Mouse (Mus musculus) CH12.LX (cell line): ENCODE data around the gene Pgm5. TPM values are rescaled to one million over a fixed set of nuclear protein-coding genes. Genes with fewer than 3 reads are reported as not detected.

ENCODE experiments used
- DNase-seq: peaks from one replicate; pipeline ENCODE4 v3.0.0-alpha.2; 2013; ENCODE audit errors: extremely low read depth
- H3K27ac ChIP-seq: 2 replicates; pipeline ENCODE4 v1.5.1; 2012; ENCODE audit warnings: low read depth, mild to moderate bottlenecking, control low read depth, moderate library complexity; ENCODE audit not compliant: insufficient read depth
- H3K27me3 ChIP-seq: replicated peaks from 2 replicates; pipeline ENCODE3; 2012; ENCODE audit warnings: inconsistent platforms
- H3K36me3 ChIP-seq, 2 experiments: replicated peaks in 1 of 2; 2 replicates each; pipeline versions ENCODE3 to v1.6.1; 2012; ENCODE audit warnings: inconsistent platforms in 1 of 2, low read length in 1 of 2, mild to moderate bottlenecking in 1 of 2, mixed read lengths in 1 of 2, moderate library complexity in 1 of 2; ENCODE audit not compliant: control insufficient read depth in 1 of 2, insufficient read depth in 1 of 2
- H3K4me1 ChIP-seq, 2 experiments: 2 replicates each; pipeline ENCODE4 v1.6.1; 2012; ENCODE audit warnings: inconsistent platforms in 1 of 2, moderate library complexity in 1 of 2; ENCODE audit not compliant: insufficient read depth in 2 of 2, control insufficient read depth in 1 of 2
- H3K4me2 ChIP-seq: 2 replicates; pipeline ENCODE4 v1.6.1; 2012; ENCODE audit warnings: low read depth, mild to moderate bottlenecking, control low read depth; ENCODE audit not compliant: poor library complexity, insufficient read depth, severe bottlenecking
- H3K4me3 ChIP-seq, 3 experiments: fragments of 150-350 bp in 1 of 3; sonication (generic) in 1 of 3; replicated peaks in 1 of 3; 2 replicates each; pipeline versions ENCODE3 to v1.5.1; 2011 to 2012; ENCODE audit warnings: low read depth in 2 of 3, low read length in 2 of 3, mild to moderate bottlenecking in 2 of 3, moderate library complexity in 2 of 3, control low read depth in 1 of 3, improper control_type of control experiment in 1 of 3, inconsistent platforms in 1 of 3, mixed read lengths in 1 of 3; ENCODE audit not compliant: poor library complexity in 1 of 3
- H3K79me2 ChIP-seq: replicated peaks from 2 replicates; pipeline ENCODE4 v1.6.1; 2012; ENCODE audit warnings: mild to moderate bottlenecking, moderate library complexity; ENCODE audit not compliant: control insufficient read depth, poor library complexity, insufficient read depth, severe bottlenecking; ENCODE audit errors: extremely low read depth
- H3K9ac ChIP-seq: 2 replicates; pipeline ENCODE4 v1.6.1; 2012; ENCODE audit warnings: low read depth, mild to moderate bottlenecking, control low read depth, moderate library complexity; ENCODE audit not compliant: insufficient read depth
- H3K9me3 ChIP-seq: replicated peaks from 2 replicates; pipeline ENCODE3; 2012; ENCODE audit warnings: low read length, inconsistent platforms, mixed read lengths
- BHLHE40 ChIP-seq: IDR thresholded peaks from 2 replicates; pipeline ENCODE4 v1.6.1; 2011; ENCODE audit warnings: mild to moderate bottlenecking, low read depth, low read length, improper control_type of control experiment
- CHD1 ChIP-seq: IDR thresholded peaks from 2 replicates; pipeline ENCODE4 v1.6.1; 2012; ENCODE audit warnings: low read depth, low read length, improper control_type of control experiment, inconsistent platforms
- CHD2 ChIP-seq: IDR thresholded peaks from 2 replicates; pipeline ENCODE4 v1.6.1; 2011; ENCODE audit warnings: low read length, improper control_type of control experiment
- CTCF ChIP-seq, 2 experiments: IDR thresholded peaks in 1 of 2; conservative IDR thresholded peaks in 1 of 2; 2 replicates each; pipeline ENCODE4 v1.5.1; 2011 to 2012; ENCODE audit warnings: low read depth in 2 of 2, low read length in 2 of 2, improper control_type of control experiment in 1 of 2, inconsistent platforms in 1 of 2, mild to moderate bottlenecking in 1 of 2, moderate library complexity in 1 of 2
- E2F4 ChIP-seq: IDR thresholded peaks from 2 replicates; pipeline ENCODE4 v1.6.1; 2011; ENCODE audit warnings: low read depth, low read length, improper control_type of control experiment; ENCODE audit not compliant: insufficient replicate concordance
- ELF1 ChIP-seq: IDR thresholded peaks from 2 replicates; pipeline ENCODE4 v1.6.1; 2014; ENCODE audit warnings: low read depth, mild to moderate bottlenecking, inconsistent platforms, low read length, improper control_type of control experiment
- GABPA ChIP-seq: IDR thresholded peaks from 2 replicates; pipeline ENCODE4 v1.6.1; 2012; ENCODE audit warnings: low read depth, low read length, improper control_type of control experiment, inconsistent platforms; ENCODE audit not compliant: insufficient replicate concordance
- HCFC1 ChIP-seq: IDR thresholded peaks from 2 replicates; pipeline ENCODE4 v1.6.1; 2012; ENCODE audit warnings: low read depth, mild to moderate bottlenecking, inconsistent platforms, low read length, improper control_type of control experiment
- JUN ChIP-seq: IDR thresholded peaks from 2 replicates; pipeline ENCODE4 v1.6.1; 2011; ENCODE audit warnings: low read depth, mild to moderate bottlenecking, low read length, improper control_type of control experiment, moderate library complexity; ENCODE audit not compliant: insufficient read depth
- JUND ChIP-seq: conservative IDR thresholded peaks from 2 replicates; pipeline ENCODE4 v1.6.1; 2011; ENCODE audit warnings: low read depth, low read length, improper control_type of control experiment
- KAT2A ChIP-seq: IDR thresholded peaks from 2 replicates; pipeline ENCODE4 v1.6.1; 2012; ENCODE audit warnings: low read length, improper control_type of control experiment, inconsistent platforms; ENCODE audit not compliant: insufficient replicate concordance
- MAFK ChIP-seq: IDR thresholded peaks from 2 replicates; pipeline ENCODE4 v1.6.1; 2011; ENCODE audit warnings: low read length, improper control_type of control experiment; ENCODE audit not compliant: insufficient replicate concordance
- MAX ChIP-seq: IDR thresholded peaks from 2 replicates; pipeline ENCODE4 v1.6.1; 2011; ENCODE audit warnings: low read length, improper control_type of control experiment
- MAZ ChIP-seq: IDR thresholded peaks from 2 replicates; pipeline ENCODE4 v1.6.1; 2012; ENCODE audit warnings: low read depth, mild to moderate bottlenecking, inconsistent platforms, low read length, improper control_type of control experiment, moderate library complexity
- MXI1 ChIP-seq: IDR thresholded peaks from 2 replicates; pipeline ENCODE4 v1.6.1; 2011; ENCODE audit warnings: mild to moderate bottlenecking, low read depth, low read length, improper control_type of control experiment
- MYC ChIP-seq: IDR thresholded peaks from 2 replicates; pipeline ENCODE4 v1.6.1; 2011; ENCODE audit warnings: low read depth, mild to moderate bottlenecking, improper control_type of control experiment, low read length
- NRF1 ChIP-seq: IDR thresholded peaks from 2 replicates; pipeline ENCODE4 v1.6.1; 2014; ENCODE audit warnings: low read depth, mild to moderate bottlenecking, inconsistent platforms, low read length, improper control_type of control experiment, moderate library complexity
- PAX5 ChIP-seq: IDR thresholded peaks from 2 replicates; pipeline ENCODE4 v1.6.1; 2012; ENCODE audit warnings: low read length, inconsistent platforms, mixed read lengths
- POLR2A ChIP-seq: IDR thresholded peaks from 2 replicates; pipeline ENCODE4 v1.6.1; 2011; ENCODE audit warnings: low read depth, mild to moderate bottlenecking, improper control_type of control experiment, low read length
- POLR2AphosphoS2 ChIP-seq: IDR thresholded peaks from 2 replicates; pipeline ENCODE4 v1.6.1; 2011; ENCODE audit warnings: low read depth, low read length, improper control_type of control experiment
- SIN3A ChIP-seq: IDR thresholded peaks from 2 replicates; pipeline ENCODE4 v1.6.1; 2012; ENCODE audit warnings: low read length, improper control_type of control experiment, inconsistent platforms
- SMC3 ChIP-seq: IDR thresholded peaks from 2 replicates; pipeline ENCODE4 v1.6.1; 2011; ENCODE audit warnings: low read depth, low read length, improper control_type of control experiment
- TCF12 ChIP-seq: IDR thresholded peaks from 2 replicates; pipeline ENCODE4 v1.6.1; 2014; ENCODE audit warnings: low read depth, mild to moderate bottlenecking, inconsistent platforms, low read length, improper control_type of control experiment
- USF1 ChIP-seq: IDR thresholded peaks from 2 replicates; pipeline ENCODE4 v1.6.1; 2014; ENCODE audit warnings: low read depth, mild to moderate bottlenecking, inconsistent platforms, low read length, improper control_type of control experiment
- USF2 ChIP-seq: conservative IDR thresholded peaks from 2 replicates; pipeline ENCODE4 v1.6.1; 2011; ENCODE audit warnings: low read depth, low read length, improper control_type of control experiment
- ZC3H11A ChIP-seq: IDR thresholded peaks from 2 replicates; pipeline ENCODE4 v1.6.1; 2012; ENCODE audit warnings: low read depth, mild to moderate bottlenecking, inconsistent platforms, low read length, improper control_type of control experiment
- ZKSCAN1 ChIP-seq: IDR thresholded peaks from 2 replicates; pipeline ENCODE4 v1.6.1; 2012; ENCODE audit warnings: low read depth, inconsistent platforms, low read length, improper control_type of control experiment, borderline replicate concordance
- ZMIZ1 ChIP-seq: IDR thresholded peaks from 2 replicates; pipeline ENCODE4 v1.6.1; 2012; ENCODE audit warnings: low read depth, mild to moderate bottlenecking, inconsistent platforms, low read length, improper control_type of control experiment
- ZNF384 ChIP-seq: IDR thresholded peaks from 2 replicates; pipeline ENCODE4 v1.6.1; 2012; ENCODE audit warnings: low read depth, low read length, improper control_type of control experiment, inconsistent platforms
- dilution Hi-C: fragments of 300-500 bp; cut with MboI; formaldehyde crosslinking; loops from 2 replicates; pipeline ENCODE4 v1.14.3; 2020; ENCODE audit warnings: low sequenced_read_pairs; ENCODE audit not compliant: extremely low pct_unique_long_range_greater_than_20kb, extremely low pct_ligation_motif_present
- in situ Hi-C: fragments of 300-500 bp; cut with MboI; formaldehyde crosslinking; loops from 3 replicates; pipeline ENCODE4 v1.14.3; 2019; ENCODE audit warnings: low sequenced_read_pairs, low pct_ligation_motif_present, low pct_unique_long_range_greater_than_20kb, mixed read lengths
- polyA plus RNA-seq: library from polyadenylated mRNA; unstranded; fragments of >175 nt; gene quantifications from 2 replicates; pipeline ENCODE4 v1.2.1, GENCODE M21; 2012; ENCODE audit warnings: low read depth; ENCODE audit not compliant: insufficient read length
- total RNA-seq, 2 experiments: library from RNA; depleted of rRNA; stranded (reverse); fragments of 300-350 nt in 1 of 2; fragments of >200 nt in 1 of 2; gene quantifications; 2 replicates each; pipeline ENCODE4 v1.2.3; 2012 to 2014

Gene Pgm5
- total and polyA plus RNA-seq, 3 experiments = not detected

- Histone ChIP-seq H3K4me2 (no peak overlapping the region), H3K4me1 (peaks cover 0 to 24% of the 10 kb centered on the region in 2 experiments; a peak in 2 of 4 replicates), H3K27ac (no peak overlapping the region), H3K36me3 (no peaks in the 10 kb centered on the region), H3K27me3 (no peaks in the 10 kb centered on the region), H3K9me3 (no peaks in the 10 kb centered on the region), H3K4me3 (no peak overlapping the region), H3K79me2 (no peaks in the 10 kb centered on the region), H3K9ac (no peak overlapping the region)
- no peak for TF ChIP-seq E2F4
- TF ChIP-seq BHLHE40 = no peak
- no peak for TF ChIP-seq SIN3A
- TF ChIP-seq MYC = no peak
- TF ChIP-seq MXI1 = no peak
- no peak for TF ChIP-seq HCFC1
- no peak for TF ChIP-seq MAZ
- no peak for TF ChIP-seq CHD1
- no peak for TF ChIP-seq USF1
- no peak for TF ChIP-seq ZKSCAN1
- TF ChIP-seq KAT2A = no peak
- no peak for TF ChIP-seq ZMIZ1
- no peak for TF ChIP-seq POLR2A
- no peak for TF ChIP-seq GABPA
- TF ChIP-seq PAX5 = no peak
- TF ChIP-seq SMC3 = no peak
- TF ChIP-seq TCF12 = no peak
- TF ChIP-seq USF2 = no peak
- TF ChIP-seq JUN = no peak
- DNase-seq = no peak
- in situ Hi-C loops (no loop called here), dilution Hi-C loops (no loop called here)
These were observed 194.1 kb downstream of the Pgm5 start for GRCm38 (mm10) chr19:24667527-24667926.

- in situ Hi-C loops = no loop called here
- dilution Hi-C loops = no loop called here
- no peaks in the 10 kb centered on the region for H3K36me3 ChIP-seq
- no peaks in the 10 kb centered on the region for H3K9me3 ChIP-seq
- H3K27ac ChIP-seq = no peak overlapping the region
- H3K4me1 ChIP-seq = peaks cover 0 to 12% of the 10 kb centered on the region in 2 experiments; a peak in 2 of 4 replicates
- no peak overlapping the region for H3K9ac ChIP-seq
- no peak overlapping the region for H3K4me2 ChIP-seq
- no peak for DNase-seq
- no peak overlapping the region for H3K4me3 ChIP-seq
- TF ChIP-seq JUND = no peak
- TF ChIP-seq ZKSCAN1 = no peak
- TF ChIP-seq MYC = no peak
- TF ChIP-seq KAT2A = no peak
- no peak for TF ChIP-seq ZNF384
- no peak for TF ChIP-seq CHD2
- TF ChIP-seq ELF1 = no peak
- no peak for TF ChIP-seq POLR2AphosphoS2
- no peak for TF ChIP-seq MAFK
- no peak for TF ChIP-seq SMC3
- no peak for TF ChIP-seq MAX
- no peak for TF ChIP-seq TCF12
- TF ChIP-seq MXI1 = no peak
- TF ChIP-seq USF2 = no peak
- no peak for TF ChIP-seq NRF1
- TF ChIP-seq PAX5 = no peak
- no peak for TF ChIP-seq GABPA
- no peak for TF ChIP-seq ZC3H11A
- TF ChIP-seq CTCF (conservative IDR thresholded peaks at IDR 0.05 in 1 of 2, IDR thresholded peaks at IDR 0.05 in 1 of 2; ENCODE audit: low read depth in 2 of 2, low read length in 2 of 2) = no peak
- no peaks in the 10 kb centered on the region for H3K79me2 ChIP-seq
- H3K27me3 ChIP-seq = no peaks in the 10 kb centered on the region
These were observed 195.9 kb downstream of the Pgm5 start for GRCm38 (mm10) chr19:24665771-24666170.
